Mouse (Mus musculus): ENCODE results near the gene Sco1.
A peak's percentile ranks its signal among the peaks of the same experiment; 100 is the strongest.
"Not testable (repeated sequence)": the region's sequence is repeated elsewhere in the genome, so short reads cannot be mapped to it uniquely, and the experiment has no call there.

Sco1 gene

GRCm38 (mm10) chr11:67085489-67085888 is 33.0 kb downstream of the Sco1 start:
- peak in 1 of 2 experiments; percentile 71 for DNase-seq (ENCODE audit: low spot score in 2 of 2)

GRCm38 (mm10) chr11:67086467-67087164 is 34.1 kb downstream of the Sco1 start:
- no peak for DNase-seq (ENCODE audit: low spot score in 2 of 2)

- no peak for DNase-seq (ENCODE audit: low spot score in 2 of 2)
Measured at GRCm38 (mm10) chr11:67087225-67087624, 34.8 kb downstream of the Sco1 start.

GRCm38 (mm10) chr11:67092354-67092753 is 39.9 kb downstream of the Sco1 start:
- DNase-seq (ENCODE audit: low spot score in 2 of 2) = not testable (repeated sequence)

GRCm38 (mm10) chr11:67093201-67093600 is 40.7 kb downstream of the Sco1 start:
- no peak for DNase-seq (ENCODE audit: low spot score in 2 of 2)

GRCm38 (mm10) chr11:67093652-67094051 is 41.2 kb downstream of the Sco1 start:
- no peak for DNase-seq (ENCODE audit: low spot score in 2 of 2)

GRCm38 (mm10) chr11:67094470-67094869 is 42.0 kb downstream of the Sco1 start:
- no peak for DNase-seq (ENCODE audit: low spot score in 2 of 2)

- DNase-seq (ENCODE audit: low spot score in 2 of 2) = no peak
Measured at GRCm38 (mm10) chr11:67097709-67098108, 45.2 kb downstream of the Sco1 start.

- peak; percentile 37 to 68 for DNase-seq (ENCODE audit: low spot score in 2 of 2)
Measured at GRCm38 (mm10) chr11:67098427-67098826, 46.0 kb downstream of the Sco1 start.

GRCm38 (mm10) chr11:67099241-67099640 is 46.8 kb downstream of the Sco1 start:
- DNase-seq (ENCODE audit: low spot score in 2 of 2) = no peak

- peak in 1 of 2 experiments; percentile 55 for DNase-seq (ENCODE audit: low spot score in 2 of 2)
Measured at GRCm38 (mm10) chr11:67100169-67100568, 47.7 kb downstream of the Sco1 start.

- peak in 1 of 2 experiments; percentile 61 for DNase-seq (ENCODE audit: low spot score in 2 of 2)
Measured at GRCm38 (mm10) chr11:67101713-67102112, 49.2 kb downstream of the Sco1 start.

- DNase-seq (ENCODE audit: low spot score in 2 of 2) = no peak
Measured at GRCm38 (mm10) chr11:67103256-67103655, 50.8 kb downstream of the Sco1 start.

GRCm38 (mm10) chr11:67104242-67104641 is 51.8 kb downstream of the Sco1 start:
- DNase-seq (ENCODE audit: low spot score in 2 of 2) = no peak

- DNase-seq (ENCODE audit: low spot score in 2 of 2) = no peak
Measured at GRCm38 (mm10) chr11:67104714-67105113, 52.2 kb downstream of the Sco1 start.

- DNase-seq (ENCODE audit: low spot score in 2 of 2) = no peak
Measured at GRCm38 (mm10) chr11:67105689-67106088, 53.2 kb downstream of the Sco1 start.

- DNase-seq (ENCODE audit: low spot score in 2 of 2) = no peak
Measured at GRCm38 (mm10) chr11:67106973-67107372, 54.5 kb downstream of the Sco1 start.

GRCm38 (mm10) chr11:67110168-67110948 is 57.9 kb downstream of the Sco1 start:
- DNase-seq (ENCODE audit: low spot score in 2 of 2) = peak; percentile 35 to 91

GRCm38 (mm10) chr11:67112019-67112850 is 59.8 kb downstream of the Sco1 start:
- peak in 1 of 2 experiments; percentile 78 for DNase-seq (ENCODE audit: low spot score in 2 of 2)

GRCm38 (mm10) chr11:67112851-67113202 is 60.4 kb downstream of the Sco1 start:
- peak in 1 of 2 experiments; percentile 80 for DNase-seq (ENCODE audit: low spot score in 2 of 2)

- no peak for DNase-seq (ENCODE audit: low spot score in 2 of 2)
Measured at GRCm38 (mm10) chr11:67113381-67113780, 60.9 kb downstream of the Sco1 start.

- DNase-seq (ENCODE audit: low spot score in 2 of 2) = no peak
Measured at GRCm38 (mm10) chr11:67114261-67114660, 61.8 kb downstream of the Sco1 start.
